Mouse (Mus musculus): Measurements from ENCODE around the gene Gm13088. TPM values are rescaled to one million over a fixed set of nuclear protein-coding genes. Genes with fewer than 3 reads are reported as not detected.

The Gm13088 gene
- polyA plus RNA-seq (2012; rRNA removed) = not detected in 2 replicates

GRCm38 (mm10) chr4:143657146-143657545 is at the start of gene Gm13088:
Gene Gm13088 (minus strand): TSS chr4:143657246.

GRCm38 (mm10) chr4:143702611-143703010 is 45.6 kb upstream of the Gm13088 start, which contains the start of gene Gm13089:
Gene Gm13089 (minus strand): TSS chr4:143702711.

GRCm38 (mm10) chr4:143614703-143615102 is 42.3 kb downstream of the Gm13088 start, which contains the start of gene Gm13083:
Gene Gm13083 (plus strand): TSS chr4:143615003.

Other genes with a start within 250 kb of the Gm13088 start
- 5.8 and 5.9 TPM in 2 replicates for gene Pramef8, start 244.8 kb downstream of the Gm13088 start, polyA plus RNA-seq (2012; rRNA removed)
- not detected in 2 replicates for gene Oog4, start 206.9 kb downstream of the Gm13088 start, polyA plus RNA-seq (2012; rRNA removed)
- not detected in 2 replicates for gene Gm13043, start 145.9 kb downstream of the Gm13088 start, polyA plus RNA-seq (2012; rRNA removed)
- gene Gm13040, start 121.3 kb downstream of the Gm13088 start, polyA plus RNA-seq (2012; rRNA removed) = not detected in 2 replicates
- not detected in 2 replicates for gene BC080695, start 105.5 kb downstream of the Gm13088 start, polyA plus RNA-seq (2012; rRNA removed)
- gene Gm13057, start 105.5 kb downstream of the Gm13088 start, polyA plus RNA-seq (2012; rRNA removed) = not detected in 2 replicates
- not detected in 2 replicates for gene Gm13083, start 42.2 kb downstream of the Gm13088 start, polyA plus RNA-seq (2012; rRNA removed)
- not detected in 2 replicates for gene Gm13089, start 45.5 kb upstream of the Gm13088 start, polyA plus RNA-seq (2012; rRNA removed)
- gene Gm13078, start 62.2 kb upstream of the Gm13088 start, polyA plus RNA-seq (2012; rRNA removed) = not detected in 2 replicates
- not detected in 2 replicates for gene Gm13023, start 132.1 kb upstream of the Gm13088 start, polyA plus RNA-seq (2012; rRNA removed)
- not detected in 2 replicates for gene Gm13084, start 158.8 kb upstream of the Gm13088 start, polyA plus RNA-seq (2012; rRNA removed)
- gene Gm13103, start 189.3 kb upstream of the Gm13088 start, polyA plus RNA-seq (2012; rRNA removed) = not detected in 2 replicates
- not detected in 2 replicates for gene Pramef6, start 243.1 kb upstream of the Gm13088 start, polyA plus RNA-seq (2012; rRNA removed)